Mouse (Mus musculus): ENCODE measurements at regions not wholly inside any gene's neighbourhood (a gene's known extent, or its start where the extent isn't known, plus 50 kb on each side); places are given as distances from the start of the nearest gene placed in this dataset.

DNA sequence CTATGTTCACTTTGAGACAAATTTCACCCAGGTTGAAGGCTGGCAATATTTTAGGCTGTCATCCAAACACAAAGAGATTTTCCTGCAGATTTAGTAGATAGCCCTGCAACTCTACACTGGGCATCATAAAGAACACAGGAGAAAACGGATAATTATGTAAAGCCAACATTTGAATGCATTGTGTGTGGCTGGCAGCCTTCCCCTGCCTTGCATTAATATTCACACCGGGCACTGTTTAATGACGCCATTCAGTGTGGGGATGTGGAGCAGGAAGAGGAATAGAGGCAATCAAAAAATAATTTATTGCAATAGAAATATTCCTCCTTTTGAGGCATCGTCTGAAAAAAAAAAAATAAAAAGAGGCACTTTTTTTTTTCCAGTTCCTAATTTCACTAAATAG lies 105.7 kb downstream of the Samd5 start:
- no peaks in the 10 kb centered on the region for H3K9me3 ChIP-seq (ENCODE audit: low read length)
- no peak overlapping the region for H3K9ac ChIP-seq (replicated peaks; ENCODE audit: low read length)
- no peaks in the 10 kb centered on the region for H3K4me1 ChIP-seq (ENCODE audit: insufficient read depth, low read length)
- WGBS: 49% methylated on average over 4 of the region's 4 CpGs
- H3K27me3 ChIP-seq (ENCODE audit: insufficient read depth, low read length): no peaks in the 10 kb centered on the region
- ATAC-seq (ENCODE audit: low FRiP score, low TSS enrichment): no peak
- no peaks in the 10 kb centered on the region for H3K36me3 ChIP-seq (ENCODE audit: insufficient read depth, low read length)
- H3K4me2 ChIP-seq (replicated peaks; ENCODE audit: low read depth, low read length): no peak overlapping the region
- no peak overlapping the region for H3K27ac ChIP-seq (ENCODE audit: low read length)
- H3K4me3 ChIP-seq (ENCODE audit: low read length): no peak overlapping the region

DNA sequence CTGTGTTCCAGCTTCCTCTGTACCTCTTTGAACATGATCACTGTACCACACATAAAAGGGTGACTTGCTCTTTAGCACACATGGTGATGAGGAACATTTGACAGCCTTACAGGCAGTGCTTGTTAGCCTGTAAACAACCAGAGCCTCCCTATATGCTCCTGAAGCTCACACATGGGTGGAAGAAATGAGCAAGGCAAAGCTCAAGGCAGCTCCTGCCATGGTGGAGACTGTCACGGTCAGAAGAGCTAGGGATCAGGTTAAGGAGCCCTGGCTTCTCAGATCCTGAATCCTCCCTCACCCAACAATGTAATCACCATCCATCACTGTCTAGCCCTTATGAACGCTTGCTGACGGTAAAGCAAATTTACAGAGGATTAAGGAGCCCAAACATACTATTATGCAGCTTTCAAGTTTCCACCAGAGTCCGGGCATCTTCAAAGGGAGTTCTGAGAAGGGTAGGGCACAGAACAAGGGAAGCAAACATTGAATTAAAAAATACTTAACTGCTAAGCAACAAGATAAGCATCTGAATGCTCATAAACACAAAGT lies 117.4 kb downstream of the Samd5 start:
- Histone ChIP-seq H3K36me3 (ENCODE audit: insufficient read depth, low read length) (no peaks in the 10 kb centered on the region), H3K9me3 (ENCODE audit: low read length) (no peaks in the 10 kb centered on the region), H3K9ac (replicated peaks; ENCODE audit: low read length) (no peak overlapping the region), H3K4me1 (ENCODE audit: insufficient read depth, low read length) (peaks cover 8% of the 10 kb centered on the region), H3K27me3 (ENCODE audit: insufficient read depth, low read length) (no peaks in the 10 kb centered on the region), H3K4me3 (ENCODE audit: low read length) (no peak overlapping the region), H3K4me2 (replicated peaks; ENCODE audit: low read depth, low read length) (no peak overlapping the region), H3K27ac (ENCODE audit: low read length) (no peak overlapping the region)
- 11% methylated on average over 4 of the region's 4 CpGs for WGBS
- peak; percentile 54; the same call in 1 of the 2 replicates for ATAC-seq (ENCODE audit: low FRiP score, low TSS enrichment)

DNA sequence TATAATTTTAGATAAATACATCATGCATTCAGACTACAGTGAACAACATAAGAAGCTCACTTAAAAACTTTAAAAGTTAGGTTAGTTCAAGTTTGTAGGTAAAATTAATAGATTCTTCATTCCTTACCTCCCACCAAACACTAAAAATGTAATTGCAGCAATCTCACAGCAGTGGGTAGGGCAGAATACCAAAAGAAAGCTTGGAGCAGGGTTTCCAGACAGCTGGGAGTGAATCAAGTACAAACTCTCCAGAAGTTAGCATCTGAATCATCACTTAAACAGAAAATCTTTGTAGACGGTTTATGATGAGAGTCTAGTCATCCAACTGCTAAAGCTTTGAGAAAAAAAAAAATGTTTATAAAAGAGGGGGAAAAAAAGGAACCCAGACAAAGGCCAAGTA lies 117.9 kb downstream of the Samd5 start:
- H3K4me1 ChIP-seq (ENCODE audit: insufficient read depth, low read length): peaks cover 8% of the 10 kb centered on the region
- H3K9me3 ChIP-seq (ENCODE audit: low read length): no peaks in the 10 kb centered on the region
- ATAC-seq (ENCODE audit: low FRiP score, low TSS enrichment): no peak
- no peak overlapping the region for H3K27ac ChIP-seq (ENCODE audit: low read length)
- H3K36me3 ChIP-seq (ENCODE audit: insufficient read depth, low read length): no peaks in the 10 kb centered on the region
- no peaks in the 10 kb centered on the region for H3K27me3 ChIP-seq (ENCODE audit: insufficient read depth, low read length)
- no peak overlapping the region for H3K4me2 ChIP-seq (replicated peaks; ENCODE audit: low read depth, low read length)
- H3K4me3 ChIP-seq (ENCODE audit: low read length): no peak overlapping the region
- 26% methylated on average over 1 of the region's 1 CpGs for WGBS
- H3K9ac ChIP-seq (replicated peaks; ENCODE audit: low read length): no peak overlapping the region

DNA sequence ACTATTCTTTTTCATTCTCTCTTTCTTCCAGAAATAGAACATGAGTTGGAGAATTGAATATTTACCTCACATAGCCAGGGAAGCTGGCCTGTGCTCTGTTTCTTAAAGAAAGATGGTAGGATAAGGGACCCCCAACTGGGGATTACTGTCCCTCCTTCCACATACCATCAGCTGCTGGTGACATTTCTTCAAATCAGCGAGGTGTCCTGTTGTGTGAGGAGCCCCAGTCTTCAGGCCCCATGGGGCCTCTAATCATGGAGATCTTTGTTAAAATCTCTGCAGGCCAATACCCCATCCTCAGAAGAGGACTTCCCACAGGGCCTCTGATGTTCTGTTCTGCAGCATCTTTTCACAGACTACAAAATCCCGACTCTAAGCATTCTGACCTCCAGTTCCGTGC lies 121.1 kb downstream of the Samd5 start:
- WGBS: 50% methylated on average over 3 of the region's 3 CpGs

DNA sequence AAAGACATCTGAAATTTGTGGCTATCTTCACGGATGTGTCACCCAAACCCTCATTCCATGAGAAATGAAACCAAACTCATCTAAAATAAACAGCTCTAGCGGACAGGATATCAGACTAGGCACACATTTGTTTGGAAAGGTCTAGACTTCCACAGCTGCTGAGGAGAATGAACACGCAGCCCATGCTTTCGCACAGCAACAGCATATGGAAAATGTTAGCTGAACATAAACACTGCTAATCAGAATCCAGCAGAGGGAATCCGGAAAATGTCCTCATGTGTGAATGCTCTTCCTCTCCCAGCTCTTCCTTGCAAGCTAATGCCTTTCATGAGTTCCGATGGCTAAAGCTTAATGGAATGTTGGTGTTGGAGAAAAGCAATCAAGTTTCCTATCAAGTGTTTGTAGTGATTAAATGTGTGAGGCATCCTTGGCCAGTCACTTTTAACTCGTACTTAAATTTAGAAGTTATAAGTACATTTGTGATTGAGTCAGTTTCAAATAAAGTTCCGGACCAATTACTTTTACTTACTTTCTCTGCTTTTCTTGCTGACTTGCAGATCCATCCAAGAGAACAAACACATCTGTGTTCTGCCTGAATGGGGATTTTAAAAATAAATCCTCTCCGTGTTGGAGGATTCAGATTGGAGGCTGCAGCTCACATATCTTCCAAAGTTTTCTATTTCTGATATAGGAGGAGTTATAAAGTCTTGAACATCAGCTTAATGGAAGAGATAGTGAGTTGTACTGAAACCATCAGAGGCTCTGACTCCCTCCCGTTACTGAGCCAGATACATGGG lies 124.9 kb downstream of the Samd5 start:
- Histone ChIP-seq H3K27ac (ENCODE audit: low read length) (peak overlapping the region; percentile 53), H3K9me3 (ENCODE audit: low read length) (no peaks in the 10 kb centered on the region), H3K4me3 (ENCODE audit: low read length) (no peak overlapping the region), H3K27me3 (ENCODE audit: insufficient read depth, low read length) (no peaks in the 10 kb centered on the region), H3K36me3 (ENCODE audit: insufficient read depth, low read length) (no peaks in the 10 kb centered on the region), H3K9ac (replicated peaks; ENCODE audit: low read length) (no peak overlapping the region), H3K4me2 (replicated peaks; ENCODE audit: low read depth, low read length) (0 out of 2 replicates have a peak overlapping the region, but pooled peaks have one; percentile 7), H3K4me1 (ENCODE audit: insufficient read depth, low read length) (peaks cover 4% of the 10 kb centered on the region; the same call in 1 of the 2 replicates)
- WGBS: 42% methylated on average over 10 of the region's 10 CpGs
- peak; percentile 90 for ATAC-seq (ENCODE audit: low FRiP score, low TSS enrichment)

More for the DNA sequence above, 121.1 kb downstream of the Samd5 start:
- Histone ChIP-seq H3K36me3 (ENCODE audit: insufficient read depth, low read length) (no peaks in the 10 kb centered on the region), H3K4me2 (replicated peaks; ENCODE audit: low read depth, low read length) (no peak overlapping the region), H3K9ac (replicated peaks; ENCODE audit: low read length) (no peak overlapping the region), H3K9me3 (ENCODE audit: low read length) (no peaks in the 10 kb centered on the region), H3K4me3 (ENCODE audit: low read length) (no peak overlapping the region), H3K27ac (ENCODE audit: low read length) (no peak overlapping the region), H3K27me3 (ENCODE audit: insufficient read depth, low read length) (no peaks in the 10 kb centered on the region), H3K4me1 (ENCODE audit: insufficient read depth, low read length) (peaks cover 12% of the 10 kb centered on the region)
- no peak for ATAC-seq (ENCODE audit: low FRiP score, low TSS enrichment)

DNA sequence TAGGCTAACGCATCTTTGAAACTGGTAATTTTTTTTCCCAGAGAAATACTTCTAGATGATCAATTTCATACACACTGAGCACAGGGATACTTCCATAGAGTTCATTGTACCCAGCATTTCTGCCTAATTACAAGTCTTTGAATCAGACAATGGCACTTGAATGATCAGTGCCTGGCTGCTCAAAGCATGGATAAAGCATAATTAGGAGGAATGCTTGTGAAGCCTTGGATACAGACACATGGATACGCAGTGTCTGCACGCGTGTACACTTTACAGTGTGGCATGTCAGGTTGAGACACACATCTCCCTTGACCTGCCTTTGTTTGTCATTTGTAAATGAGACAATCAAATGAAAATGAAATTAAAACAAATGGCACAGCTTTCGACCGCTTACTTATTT lies 129.2 kb downstream of the Samd5 start:
- Histone ChIP-seq H3K36me3 (ENCODE audit: insufficient read depth, low read length) (no peaks in the 10 kb centered on the region), H3K9me3 (ENCODE audit: low read length) (no peaks in the 10 kb centered on the region), H3K27ac (ENCODE audit: low read length) (no peak overlapping the region), H3K9ac (replicated peaks; ENCODE audit: low read length) (no peak overlapping the region), H3K4me2 (replicated peaks; ENCODE audit: low read depth, low read length) (no peak overlapping the region), H3K27me3 (ENCODE audit: insufficient read depth, low read length) (no peaks in the 10 kb centered on the region), H3K4me3 (ENCODE audit: low read length) (no peak overlapping the region), H3K4me1 (ENCODE audit: insufficient read depth, low read length) (peaks cover 4% of the 10 kb centered on the region; the same call in 1 of the 2 replicates)
- WGBS: 86% methylated on average over 6 of the region's 6 CpGs
- ATAC-seq (ENCODE audit: low FRiP score, low TSS enrichment): no peak

DNA sequence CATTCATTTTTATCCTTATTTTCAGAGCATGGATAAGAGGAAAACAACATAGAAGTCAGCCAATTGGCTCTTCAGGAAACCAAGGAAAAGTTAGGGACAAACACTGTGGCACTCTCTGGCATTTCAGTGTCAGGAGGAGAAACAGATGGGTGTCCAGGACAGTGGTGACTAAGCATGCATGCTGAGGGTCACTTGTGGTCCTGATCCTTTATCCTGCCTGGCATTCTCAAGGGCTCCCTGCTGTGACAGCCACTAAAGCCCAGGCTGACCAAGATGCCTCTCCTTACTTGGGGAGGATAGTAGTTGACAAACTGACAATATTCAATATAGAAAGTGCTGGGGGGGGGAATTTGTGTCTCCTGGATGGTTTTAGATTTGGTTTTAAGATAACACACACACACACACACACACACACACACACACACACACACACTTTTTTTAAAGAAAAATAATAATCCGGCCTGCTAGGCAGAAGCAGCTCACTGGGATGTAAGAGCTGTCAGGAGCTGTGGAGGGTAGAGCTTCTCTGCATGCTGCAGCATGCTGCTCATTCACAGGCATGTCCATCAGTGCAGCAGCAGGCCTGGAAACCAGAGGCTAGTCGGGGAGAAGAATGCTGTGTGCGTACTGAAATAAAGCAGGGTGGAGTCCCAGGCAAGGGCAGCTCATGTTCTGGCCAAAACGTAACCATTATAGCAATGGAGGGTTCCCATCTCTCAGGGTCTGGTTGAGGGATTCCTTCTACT lies 130.8 kb downstream of the Samd5 start:
- WGBS: 65% methylated on average over 4 of the region's 4 CpGs
- Histone ChIP-seq H3K4me3 (ENCODE audit: low read length) (no peak overlapping the region), H3K27me3 (ENCODE audit: insufficient read depth, low read length) (no peaks in the 10 kb centered on the region), H3K9ac (replicated peaks; ENCODE audit: low read length) (no peak overlapping the region), H3K4me1 (ENCODE audit: insufficient read depth, low read length) (no peaks in the 10 kb centered on the region), H3K4me2 (replicated peaks; ENCODE audit: low read depth, low read length) (no peak overlapping the region), H3K9me3 (ENCODE audit: low read length) (no peaks in the 10 kb centered on the region), H3K36me3 (ENCODE audit: insufficient read depth, low read length) (no peaks in the 10 kb centered on the region), H3K27ac (ENCODE audit: low read length) (no peak overlapping the region)
- no peak for ATAC-seq (ENCODE audit: low FRiP score, low TSS enrichment)

DNA sequence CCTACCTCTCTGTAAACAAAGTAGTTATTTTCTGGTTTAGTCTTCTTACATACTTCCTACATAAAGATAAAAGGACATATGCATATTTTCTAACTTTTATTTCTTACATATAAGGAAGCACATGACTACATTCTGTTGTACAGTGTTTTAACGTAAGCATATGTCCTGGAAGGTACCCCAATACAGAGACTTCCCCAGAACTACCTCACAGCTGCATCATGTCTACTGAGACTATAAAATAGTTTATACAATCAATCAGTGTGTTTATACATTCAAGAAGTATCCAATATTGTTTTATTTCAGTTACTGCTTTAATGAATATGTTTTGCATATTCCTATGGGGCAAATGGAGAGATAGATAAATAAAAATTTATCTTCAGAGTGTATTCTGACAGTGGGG lies 133.4 kb downstream of the Samd5 start:
- no peak for ATAC-seq (ENCODE audit: low FRiP score, low TSS enrichment)
- Histone ChIP-seq H3K4me3 (ENCODE audit: low read length) (no peak overlapping the region), H3K9ac (replicated peaks; ENCODE audit: low read length) (no peak overlapping the region), H3K4me1 (ENCODE audit: insufficient read depth, low read length) (no peaks in the 10 kb centered on the region), H3K4me2 (replicated peaks; ENCODE audit: low read depth, low read length) (no peak overlapping the region), H3K36me3 (ENCODE audit: insufficient read depth, low read length) (no peaks in the 10 kb centered on the region), H3K27me3 (ENCODE audit: insufficient read depth, low read length) (no peaks in the 10 kb centered on the region), H3K9me3 (ENCODE audit: low read length) (no peaks in the 10 kb centered on the region), H3K27ac (ENCODE audit: low read length) (no peak overlapping the region)
- WGBS: 60% methylated on average over 1 of the region's 1 CpGs

DNA sequence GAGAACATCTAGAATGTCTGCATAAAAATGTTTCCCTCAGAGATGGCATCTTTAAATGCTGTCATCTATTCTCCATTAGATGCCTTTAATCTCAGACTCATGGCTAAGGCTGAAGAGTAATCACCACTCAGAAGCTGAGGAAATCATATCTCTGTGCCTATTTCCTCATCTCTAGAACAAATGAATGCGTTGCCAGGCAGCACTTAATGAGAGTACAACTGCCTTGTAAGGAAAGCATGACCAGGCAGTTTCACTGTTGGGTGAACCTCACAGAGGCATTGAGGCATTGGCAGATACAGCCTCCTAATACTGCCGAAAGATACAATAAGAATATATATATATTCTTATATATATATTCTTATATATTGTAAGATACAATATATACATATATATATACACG lies 137.3 kb downstream of the Samd5 start:
- H3K36me3 ChIP-seq (ENCODE audit: insufficient read depth, low read length): no peaks in the 10 kb centered on the region
- no peaks in the 10 kb centered on the region for H3K27me3 ChIP-seq (ENCODE audit: insufficient read depth, low read length)
- ATAC-seq (ENCODE audit: low FRiP score, low TSS enrichment): no peak
- H3K4me2 ChIP-seq (replicated peaks; ENCODE audit: low read depth, low read length): no peak overlapping the region
- no peak overlapping the region for H3K4me3 ChIP-seq (ENCODE audit: low read length)
- WGBS: 82% methylated on average over 3 of the region's 3 CpGs
- no peaks in the 10 kb centered on the region for H3K4me1 ChIP-seq (ENCODE audit: insufficient read depth, low read length)
- H3K9ac ChIP-seq (replicated peaks; ENCODE audit: low read length): no peak overlapping the region
- H3K27ac ChIP-seq (ENCODE audit: low read length): no peak overlapping the region
- no peaks in the 10 kb centered on the region for H3K9me3 ChIP-seq (ENCODE audit: low read length)

DNA sequence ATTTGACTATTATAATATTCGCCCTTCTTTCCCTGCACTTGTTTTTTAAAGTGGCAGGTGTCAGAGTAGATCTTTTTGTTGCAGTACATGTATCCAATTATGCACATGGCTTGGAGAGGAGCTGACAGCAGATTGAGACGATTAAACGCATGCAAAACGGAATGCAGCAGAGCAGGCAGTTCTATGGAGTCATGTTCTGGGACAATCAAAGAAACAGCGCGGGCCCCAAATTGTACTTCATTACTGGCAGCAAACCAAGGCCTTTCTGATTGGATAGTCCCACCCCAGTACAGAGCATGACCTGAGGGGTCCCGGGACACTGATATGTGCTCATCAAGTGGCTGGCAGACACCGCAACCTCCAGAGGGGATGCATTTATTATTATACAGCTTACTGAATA lies 140.5 kb downstream of the Samd5 start:
- 83% methylated on average over 8 of the region's 8 CpGs for WGBS
- Histone ChIP-seq H3K4me3 (ENCODE audit: low read length) (no peak overlapping the region), H3K9ac (replicated peaks; ENCODE audit: low read length) (no peak overlapping the region)

More for the DNA sequence above, 140.5 kb downstream of the Samd5 start:
- no peak overlapping the region for H3K27ac ChIP-seq (ENCODE audit: low read length)
- H3K27me3 ChIP-seq (ENCODE audit: insufficient read depth, low read length): no peaks in the 10 kb centered on the region
- H3K4me1 ChIP-seq (ENCODE audit: insufficient read depth, low read length): 0 out of 2 replicates have a peak, but pooled peaks cover 5% of the 10 kb centered on the region
- no peak for ATAC-seq (ENCODE audit: low FRiP score, low TSS enrichment)
- H3K4me2 ChIP-seq (replicated peaks; ENCODE audit: low read depth, low read length): no peak overlapping the region
- no peaks in the 10 kb centered on the region for H3K9me3 ChIP-seq (ENCODE audit: low read length)
- H3K36me3 ChIP-seq (ENCODE audit: insufficient read depth, low read length): no peaks in the 10 kb centered on the region

Data from kidney, embryonic 16.5 days (tissue).